Mouse (Mus musculus): Measurements from ENCODE around the gene Mgmt. TPM values are rescaled to one million over a fixed set of nuclear protein-coding genes. Genes with fewer than 3 reads are reported as not detected.

Mgmt gene
- total RNA-seq, 2 experiments from 2014 or later, result 1.0 to 1.2 TPM

- H3K27ac ChIP-seq, result no peak overlapping the region
- H3K4me3 ChIP-seq, result no peak overlapping the region
- no peak for TF ChIP-seq CTCF (conservative IDR thresholded peaks at IDR 0.05)
- no peak for DNase-seq (ENCODE audit: low spot score in 2 of 2)
Observed at GRCm38 (mm10) chr7:136924610-136925260, 30.3 kb downstream of the Mgmt start.

DNA sequence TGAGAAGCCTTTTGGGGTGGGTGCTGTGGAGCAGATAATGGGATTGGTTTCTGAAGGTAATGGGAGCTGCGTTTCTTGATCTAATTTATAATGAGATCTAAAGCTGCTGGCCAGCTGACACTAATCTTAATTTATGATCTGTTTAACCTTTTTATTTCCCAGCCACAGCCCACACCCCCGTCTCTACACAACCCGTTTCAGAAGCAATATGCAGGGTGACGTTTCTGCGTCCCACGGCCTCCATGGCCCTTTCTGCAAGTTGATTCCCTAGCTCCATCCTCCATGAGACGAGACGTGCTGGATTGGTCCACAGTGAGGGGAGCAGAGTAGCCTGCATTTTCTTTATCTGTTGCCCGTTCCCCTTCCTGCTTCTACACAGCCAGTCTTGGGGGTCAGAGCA, 31.8 kb downstream of the Mgmt start:
- Histone ChIP-seq H3K4me3 (no peak overlapping the region), H3K27ac (no peak overlapping the region)
- TF ChIP-seq CTCF (conservative IDR thresholded peaks at IDR 0.05), result no peak
- DNase-seq (ENCODE audit: low spot score in 2 of 2), result no peak

DNA sequence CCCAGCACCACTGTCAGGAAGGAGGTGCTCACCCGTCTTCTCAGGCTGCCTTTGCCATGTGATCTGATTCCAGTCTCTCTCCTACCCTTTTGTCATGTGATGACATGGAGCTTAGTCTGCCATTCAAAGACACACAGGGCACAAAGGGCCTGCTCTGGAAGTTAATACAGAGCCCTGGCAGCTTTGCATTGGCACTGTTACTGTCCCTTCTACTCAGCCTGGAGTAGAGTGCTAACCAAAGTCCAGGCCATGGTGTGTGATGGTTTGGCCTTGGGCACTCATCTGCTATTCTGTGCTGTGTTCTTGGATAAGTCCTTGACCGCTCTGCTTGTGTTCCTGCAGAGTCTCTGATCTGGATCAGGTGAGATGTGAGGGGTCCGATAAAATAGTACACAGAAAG, 36.0 kb downstream of the Mgmt start:
- DNase-seq (ENCODE audit: low spot score in 2 of 2), result no peak
- H3K4me3 ChIP-seq, result no peak overlapping the region
- no peak for TF ChIP-seq CTCF (conservative IDR thresholded peaks at IDR 0.05)
- no peak overlapping the region for H3K27ac ChIP-seq

GRCm38 (mm10) chr7:136933367-136933766, 39.0 kb downstream of the Mgmt start:
- DNase-seq (ENCODE audit: low spot score in 2 of 2), result no peak
- no peak for TF ChIP-seq CTCF (conservative IDR thresholded peaks at IDR 0.05)
- Histone ChIP-seq H3K4me3 (no peak overlapping the region), H3K27ac (no peak overlapping the region)

- TF ChIP-seq CTCF (conservative IDR thresholded peaks at IDR 0.05), result no peak
- Histone ChIP-seq H3K4me3 (no peak overlapping the region), H3K27ac (no peak overlapping the region)
- DNase-seq (ENCODE audit: low spot score in 2 of 2), result peak in 1 of 2 experiments; percentile 13
Observed at GRCm38 (mm10) chr7:136934336-136934735, 39.9 kb downstream of the Mgmt start.

DNA sequence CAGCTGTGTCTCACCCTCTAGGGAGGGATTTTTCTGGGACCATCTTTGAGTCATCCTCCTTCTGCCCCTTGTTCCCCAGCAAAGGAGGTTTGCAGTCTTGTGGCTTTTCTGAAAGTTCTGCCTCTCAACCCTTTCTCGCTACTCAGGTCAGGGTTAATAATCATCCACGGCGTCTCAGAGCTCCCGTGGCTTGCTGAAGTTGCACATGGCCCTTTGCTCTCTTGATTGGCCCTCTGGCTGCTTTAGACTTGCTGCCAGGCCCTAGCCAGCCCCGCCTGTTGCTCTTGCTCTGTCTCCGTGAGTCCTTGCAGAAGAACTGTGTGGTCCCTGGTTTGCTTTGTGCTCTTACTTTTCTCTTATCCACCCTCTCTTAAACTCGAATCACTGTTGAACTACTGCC, 40.4 kb downstream of the Mgmt start:
- Histone ChIP-seq H3K4me3 (no peak overlapping the region), H3K27ac (no peak overlapping the region)
- no peak for TF ChIP-seq CTCF (conservative IDR thresholded peaks at IDR 0.05)
- DNase-seq (ENCODE audit: low spot score in 2 of 2), result no peak

GRCm38 (mm10) chr7:136938371-136938770, 44.0 kb downstream of the Mgmt start:
- Histone ChIP-seq H3K4me3 (no peak overlapping the region), H3K27ac (no peak overlapping the region)
- DNase-seq (ENCODE audit: low spot score in 2 of 2), result no peak
- TF ChIP-seq CTCF (conservative IDR thresholded peaks at IDR 0.05), result no peak

- no peak overlapping the region for H3K27ac ChIP-seq
- DNase-seq (ENCODE audit: low spot score in 2 of 2), result no peak
- TF ChIP-seq CTCF (conservative IDR thresholded peaks at IDR 0.05), result no peak
- no peak overlapping the region for H3K4me3 ChIP-seq
Observed at GRCm38 (mm10) chr7:136942414-136942813, 48.0 kb downstream of the Mgmt start.

DNA sequence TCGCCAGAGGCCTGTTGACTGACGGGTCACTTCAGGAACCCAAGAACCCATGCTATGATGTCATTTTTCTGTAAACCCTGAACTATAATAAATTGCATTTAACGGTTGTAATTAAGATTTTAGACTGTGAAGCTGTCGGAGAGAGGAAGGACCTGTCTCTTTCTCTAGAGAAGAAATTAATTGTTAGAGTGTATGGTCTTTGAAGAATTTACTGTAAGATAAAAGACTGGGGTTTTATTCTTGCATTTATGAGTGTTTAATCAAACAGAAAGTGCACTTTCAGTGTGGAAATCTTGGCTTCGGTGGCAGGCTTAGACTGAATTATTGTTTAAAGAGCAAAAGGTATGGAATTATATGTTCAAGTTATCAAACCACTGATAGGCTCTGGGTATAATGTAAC, 49.5 kb downstream of the Mgmt start:
- no peak for TF ChIP-seq CTCF (conservative IDR thresholded peaks at IDR 0.05)
- H3K27ac ChIP-seq, result no peak overlapping the region
- DNase-seq (ENCODE audit: low spot score in 2 of 2), result no peak
- no peak overlapping the region for H3K4me3 ChIP-seq

DNA sequence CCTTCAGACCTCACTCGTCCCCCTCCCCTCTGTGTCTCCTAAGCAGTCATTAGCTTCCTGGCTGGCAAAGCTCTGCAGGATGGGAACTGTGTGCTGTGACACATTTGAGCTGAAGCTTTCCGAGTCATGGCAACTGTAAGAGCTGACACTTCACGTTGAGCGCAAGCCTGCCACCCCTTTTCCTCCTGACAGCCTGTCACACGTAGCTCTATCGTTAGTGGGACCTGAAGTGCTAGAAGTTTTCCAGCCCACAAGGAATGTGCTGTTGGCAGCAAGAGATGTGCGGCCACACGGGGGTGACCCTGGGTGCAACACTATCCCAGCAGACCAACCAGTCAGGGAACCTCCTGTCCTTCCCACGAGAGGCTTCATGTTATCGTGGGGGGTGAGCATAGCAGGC, 51.3 kb downstream of the Mgmt start:
- TF ChIP-seq CTCF (conservative IDR thresholded peaks at IDR 0.05), result no peak
- Histone ChIP-seq H3K4me3 (no peak overlapping the region), H3K27ac (no peak overlapping the region)
- no peak for DNase-seq (ENCODE audit: low spot score in 2 of 2)

GRCm38 (mm10) chr7:136946131-136946530, 51.7 kb downstream of the Mgmt start:
- Histone ChIP-seq H3K4me3 (no peak overlapping the region), H3K27ac (no peak overlapping the region)
- no peak for DNase-seq (ENCODE audit: low spot score in 2 of 2)
- no peak for TF ChIP-seq CTCF (conservative IDR thresholded peaks at IDR 0.05)

- Histone ChIP-seq H3K27ac (no peak overlapping the region), H3K4me3 (no peak overlapping the region)
- DNase-seq (ENCODE audit: low spot score in 2 of 2), result no peak
- no peak for TF ChIP-seq CTCF (conservative IDR thresholded peaks at IDR 0.05)
Observed at GRCm38 (mm10) chr7:136948275-136948810, 53.9 kb downstream of the Mgmt start.

DNA sequence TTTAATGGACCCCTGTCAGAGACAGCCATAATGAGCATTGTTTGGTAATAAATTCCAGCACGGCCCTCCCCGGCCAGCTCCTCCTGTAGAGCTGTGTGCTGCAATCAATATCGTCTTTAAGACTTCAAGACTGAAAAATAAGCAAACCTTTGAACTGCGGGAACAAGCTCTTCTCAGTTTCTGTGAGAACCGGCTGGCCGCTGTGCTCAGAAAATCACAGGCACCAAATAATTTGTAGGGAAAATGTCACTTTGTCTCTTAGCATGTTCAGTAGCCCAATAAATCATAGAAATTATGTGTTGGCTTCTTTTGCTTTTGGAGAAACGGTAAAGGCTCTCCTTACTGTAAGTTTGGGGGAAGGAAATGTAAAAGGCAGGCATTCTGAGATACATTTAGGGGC, 58.2 kb downstream of the Mgmt start:
- H3K4me3 ChIP-seq, result no peak overlapping the region
- DNase-seq (ENCODE audit: low spot score in 2 of 2), result no peak
- no peak for TF ChIP-seq CTCF (conservative IDR thresholded peaks at IDR 0.05)
- H3K27ac ChIP-seq, result no peak overlapping the region

- Histone ChIP-seq H3K4me3 (no peak overlapping the region), H3K27ac (no peak overlapping the region)
- DNase-seq (ENCODE audit: low spot score in 2 of 2), result no peak
- TF ChIP-seq CTCF (conservative IDR thresholded peaks at IDR 0.05), result no peak
Observed at GRCm38 (mm10) chr7:136953251-136953650, 58.8 kb downstream of the Mgmt start.

All from layer of hippocampus, adult 2 months (tissue).